Mouse (Mus musculus): Measurements from ENCODE around the gene Sept14.
A peak's percentile ranks its signal among the peaks of the same experiment; 100 is the strongest.
"Not testable (repeated sequence)": the region's sequence is repeated elsewhere in the genome, so short reads cannot be mapped to it uniquely, and the experiment has no call there.

Sept14 gene

DNA sequence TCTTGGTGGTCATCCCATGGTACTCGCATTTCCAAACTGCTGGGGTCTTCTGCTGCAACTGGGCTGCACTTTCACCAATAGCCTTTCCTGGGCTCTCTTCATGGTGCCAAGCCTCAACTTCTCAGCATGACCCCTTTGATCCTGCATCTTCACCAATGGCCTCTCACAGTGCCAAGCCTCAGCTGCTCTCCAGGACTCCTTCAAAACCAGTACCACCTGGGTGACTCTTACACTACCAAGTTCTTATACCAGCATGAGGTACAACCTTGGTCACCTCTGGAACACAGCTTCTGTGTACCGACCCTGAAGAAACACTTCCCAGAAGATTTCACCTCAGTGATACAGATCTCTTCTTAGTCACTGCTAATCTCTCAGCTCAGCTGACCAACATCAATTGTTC lies at the start of gene Sept14:
Sept14 (minus strand) TSS at position 101 of the 400 bp plus-strand sequence.
- no peak for DNase-seq (ENCODE audit: low spot score in 2 of 2)

DNA sequence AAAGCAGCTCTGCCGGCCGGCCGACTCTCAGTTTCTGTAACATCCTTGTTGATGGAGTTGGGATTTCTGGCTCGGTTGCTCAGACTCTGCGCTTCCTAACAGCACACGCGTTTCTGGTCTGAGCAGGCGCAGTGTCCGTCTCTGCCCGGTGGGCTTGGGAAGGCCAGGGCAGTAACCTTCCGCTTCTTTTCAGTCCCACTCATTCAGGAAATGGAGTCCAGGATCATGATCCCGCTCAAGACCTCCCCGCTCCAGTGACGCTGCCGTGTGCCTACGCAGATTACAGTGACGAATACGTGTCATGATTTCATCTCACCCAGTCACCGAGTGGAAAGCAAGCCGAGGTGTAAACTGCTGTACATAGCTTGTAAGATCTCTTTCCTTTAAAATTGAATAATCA lies 48.6 kb upstream of the Sept14 start:
- no peak for DNase-seq (ENCODE audit: low spot score in 2 of 2)

DNA sequence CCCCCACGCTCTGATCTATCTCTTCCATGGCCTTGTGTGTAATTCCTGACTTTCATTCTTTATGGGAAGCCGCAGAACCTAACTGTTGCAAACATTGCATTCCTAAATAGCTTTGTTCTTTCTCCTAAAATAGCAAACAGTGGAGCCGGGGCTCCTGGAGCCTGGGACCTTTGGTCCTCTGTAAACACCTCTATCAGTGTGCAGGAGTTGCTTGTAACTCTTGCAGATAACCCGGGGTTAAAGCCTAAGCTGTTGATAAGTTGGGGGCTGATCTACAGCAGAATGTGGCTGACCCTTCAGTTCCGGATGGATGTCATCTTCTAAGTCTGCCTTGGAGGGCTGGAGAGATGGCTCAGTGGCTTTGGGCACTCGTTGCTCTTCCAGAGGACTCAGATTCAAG lies 35.7 kb upstream of the Sept14 start:
- no peak for DNase-seq (ENCODE audit: low spot score in 2 of 2)

DNA sequence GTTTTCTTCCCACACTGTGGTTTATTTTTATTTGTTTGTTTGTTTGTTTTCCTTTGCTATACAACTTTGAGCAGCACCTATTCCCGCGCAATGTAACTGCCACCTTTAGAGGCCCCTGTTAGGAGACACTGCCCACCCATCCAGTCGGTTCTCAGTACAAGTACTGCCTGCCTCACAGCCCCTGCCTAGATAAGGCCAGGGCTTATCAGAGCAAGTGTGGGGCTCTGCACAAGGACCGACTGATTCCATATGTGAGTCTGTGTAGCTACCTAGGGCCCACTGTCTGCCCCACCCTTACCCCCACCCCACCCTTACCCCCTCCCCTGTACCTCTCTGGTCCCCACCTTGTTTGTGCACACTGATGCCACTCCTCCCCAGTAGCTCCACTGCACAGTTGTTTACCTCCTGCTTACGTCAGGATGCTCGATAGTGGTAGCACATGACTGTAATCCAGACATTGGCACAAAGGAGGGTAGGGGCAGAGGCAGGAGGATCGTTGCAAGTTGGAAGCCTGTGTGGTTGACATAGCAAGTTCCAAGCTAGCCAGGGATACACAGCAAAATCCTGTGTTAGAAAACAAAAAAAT lies 34.7 kb upstream of the Sept14 start:
- no peak for DNase-seq (ENCODE audit: low spot score in 2 of 2)

DNA sequence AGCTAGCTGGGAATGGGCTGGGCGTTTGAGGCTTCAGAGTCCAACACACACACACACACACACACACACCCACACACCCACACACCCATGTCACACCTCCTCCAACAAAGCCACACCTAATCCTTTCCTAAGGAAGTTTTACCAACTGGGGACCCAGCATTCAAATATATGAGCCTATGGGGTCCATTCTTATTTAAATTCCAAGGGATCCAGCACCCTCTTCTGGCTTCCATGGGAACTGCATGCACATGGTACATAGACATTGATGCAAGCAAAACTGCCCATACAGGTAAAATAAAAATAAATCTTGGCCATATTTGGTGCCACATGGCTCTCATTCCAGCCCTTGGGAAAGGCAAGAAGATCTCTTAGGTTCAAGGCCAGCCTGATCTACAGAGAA lies 32.7 kb upstream of the Sept14 start:
- DNase-seq (ENCODE audit: low spot score in 2 of 2) = peak in 1 of 2 experiments; percentile 11

DNA sequence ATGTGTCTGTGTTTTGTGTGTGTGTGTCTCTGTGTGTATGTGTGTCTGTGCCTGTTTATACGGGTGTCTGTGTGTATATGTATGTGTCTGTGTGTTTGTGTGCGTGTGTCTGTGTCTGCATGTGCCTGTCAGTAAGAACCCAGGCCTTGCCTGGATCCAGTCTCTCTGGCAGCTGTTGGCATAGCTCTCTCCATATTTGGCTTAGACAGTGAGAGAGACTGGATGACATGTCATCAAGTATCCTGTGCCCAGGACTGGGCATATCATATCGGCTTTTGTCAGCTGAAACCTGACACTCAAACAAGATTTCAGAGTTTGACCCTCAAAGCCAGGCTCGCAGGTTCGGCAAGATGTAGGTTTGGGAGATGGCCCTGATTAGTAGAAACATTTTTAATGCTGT lies 22.7 kb upstream of the Sept14 start:
- no peak for DNase-seq (ENCODE audit: low spot score in 2 of 2)

DNA sequence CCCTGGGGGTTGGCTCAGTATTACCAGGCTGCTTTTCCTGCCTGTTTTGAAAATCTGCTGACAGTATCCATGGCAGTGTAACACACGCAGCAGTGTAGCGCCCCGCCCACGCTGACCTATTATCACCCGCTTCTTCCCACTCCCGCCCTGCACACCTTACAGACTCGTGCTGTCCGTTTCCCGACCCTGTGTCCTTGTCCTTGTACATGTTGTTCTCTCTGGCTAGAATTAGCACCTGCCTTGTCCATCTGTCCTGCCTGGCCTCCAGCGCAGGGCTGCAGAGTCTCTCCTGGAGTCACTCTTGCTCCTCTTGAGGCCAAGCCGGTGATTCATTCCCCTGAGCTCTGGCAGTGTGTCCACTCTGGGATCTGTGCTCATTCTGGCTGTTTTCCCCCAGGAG lies 22.0 kb upstream of the Sept14 start:
- no peak for DNase-seq (ENCODE audit: low spot score in 2 of 2)

DNA sequence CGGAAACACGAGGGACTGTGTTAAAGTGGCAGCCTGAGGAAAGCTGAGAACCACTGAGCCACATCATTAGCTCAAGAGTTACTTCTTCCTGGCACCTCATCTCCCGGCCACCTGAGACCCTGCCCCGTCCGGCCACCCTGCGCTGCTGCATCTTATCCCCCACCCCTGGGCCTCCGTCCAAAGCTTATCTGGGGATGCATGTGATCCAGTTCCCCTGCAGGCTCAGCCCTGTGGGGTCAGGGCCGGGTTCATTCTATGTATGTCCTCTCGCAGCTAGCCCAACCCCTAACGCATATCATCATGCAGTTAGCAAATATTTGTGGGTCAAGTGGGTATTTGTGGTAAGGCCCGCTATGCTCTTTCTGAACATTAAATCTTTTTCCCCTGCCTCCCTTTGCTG lies 21.0 kb upstream of the Sept14 start:
- DNase-seq (ENCODE audit: low spot score in 2 of 2) = no peak

DNA sequence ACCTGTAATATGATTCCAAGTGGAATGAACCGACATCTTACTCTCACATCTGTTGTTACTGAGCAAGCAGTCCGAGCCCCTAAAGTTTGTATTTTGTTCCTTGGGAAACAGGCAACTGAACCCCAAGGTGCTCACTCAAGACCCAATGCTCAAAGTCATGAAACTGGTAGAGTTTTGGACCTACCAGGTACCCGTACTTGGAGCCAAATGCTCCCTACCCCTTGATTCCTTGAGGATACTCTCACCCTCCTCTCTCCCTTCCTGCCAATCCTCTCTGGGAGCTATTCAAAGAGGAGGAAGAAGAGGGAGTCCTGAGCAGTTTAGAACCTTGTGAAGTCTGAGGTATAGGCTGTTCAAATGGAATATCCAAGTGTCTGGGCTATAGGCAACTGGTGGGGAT lies 18.5 kb upstream of the Sept14 start:
- DNase-seq (ENCODE audit: low spot score in 2 of 2) = no peak

DNA sequence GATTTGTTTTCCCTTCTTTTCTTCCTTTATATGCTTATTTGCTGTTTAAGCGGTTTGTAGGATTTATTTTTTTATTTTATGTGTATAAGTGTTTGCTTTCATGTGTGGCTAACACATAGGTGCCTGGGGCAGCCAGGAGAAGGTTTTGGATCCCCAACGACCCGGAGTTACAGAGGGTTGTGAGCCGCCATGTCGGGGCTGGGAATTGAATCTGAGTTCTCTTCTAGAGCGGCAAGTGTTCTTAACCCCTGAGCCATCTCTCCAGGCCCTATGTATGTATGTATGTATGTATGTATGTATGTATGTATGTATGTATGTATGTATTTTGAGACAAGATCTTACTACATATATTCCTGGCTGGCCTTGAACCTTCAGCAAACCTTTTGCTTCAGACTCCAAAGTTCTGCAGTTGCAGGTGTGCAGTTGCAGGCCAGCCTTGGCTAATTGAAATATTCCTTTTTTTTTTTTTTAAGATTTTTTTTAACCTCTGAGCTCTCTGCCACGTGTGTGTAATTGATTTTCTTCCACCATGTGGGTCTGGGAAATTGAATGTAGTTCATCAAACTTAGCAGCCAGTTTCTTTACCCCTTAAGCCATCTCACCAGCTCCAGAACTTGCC lies 17.6 kb upstream of the Sept14 start:
- no peak for DNase-seq (ENCODE audit: low spot score in 2 of 2)

DNA sequence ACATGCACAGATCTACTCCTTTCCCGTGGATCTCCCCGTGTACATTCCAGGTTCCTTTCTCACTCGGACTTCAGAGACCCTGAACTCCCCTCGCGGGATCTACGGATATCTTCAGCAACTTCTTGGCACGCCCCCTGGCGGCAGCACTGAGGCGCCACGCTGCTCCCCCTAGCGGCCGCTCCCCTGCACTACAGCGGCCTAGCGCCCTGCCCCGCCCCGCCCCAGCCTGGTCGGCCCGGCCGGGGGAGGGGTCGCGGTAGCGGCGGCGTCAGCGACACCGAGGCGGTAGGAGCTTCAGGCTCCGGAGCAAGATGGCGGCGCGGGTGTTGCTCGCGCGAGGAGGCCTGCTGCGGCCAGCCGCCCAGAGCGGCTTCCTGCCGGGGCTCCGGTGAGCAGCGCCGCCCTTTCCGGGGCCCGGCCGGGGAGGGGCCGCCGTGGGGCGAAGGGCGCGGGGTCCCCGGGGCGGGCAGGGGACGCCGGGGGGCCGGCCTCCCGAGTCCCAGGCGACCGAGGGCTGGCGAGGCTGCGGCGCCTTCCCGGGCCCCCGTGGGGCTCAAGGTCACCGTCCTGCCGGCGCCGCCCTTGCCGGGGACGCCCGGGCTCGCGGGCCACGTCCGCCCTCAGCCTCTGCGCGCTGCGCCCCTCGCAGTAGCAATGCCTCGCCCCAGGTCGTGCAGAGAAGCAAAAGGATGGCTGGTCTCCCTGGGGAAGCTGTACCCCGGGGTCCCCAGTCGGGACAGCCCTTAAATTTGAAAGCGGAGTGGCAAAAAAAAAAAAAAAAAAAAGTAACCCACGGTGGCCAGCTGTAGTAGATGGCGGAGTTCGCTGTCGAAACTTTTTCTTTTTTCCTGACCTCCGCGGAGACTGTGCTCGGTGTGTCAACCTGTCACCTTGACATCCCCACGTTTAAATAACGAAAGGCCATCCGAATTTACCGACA lies 16.8 kb upstream of the Sept14 start, which contains the start of gene Nipsnap2:
Nipsnap2 (plus strand) TSS at position 230 of the 940 bp plus-strand sequence.
- DNase-seq (ENCODE audit: low spot score in 2 of 2) = peak; percentile 85 to 86

DNA sequence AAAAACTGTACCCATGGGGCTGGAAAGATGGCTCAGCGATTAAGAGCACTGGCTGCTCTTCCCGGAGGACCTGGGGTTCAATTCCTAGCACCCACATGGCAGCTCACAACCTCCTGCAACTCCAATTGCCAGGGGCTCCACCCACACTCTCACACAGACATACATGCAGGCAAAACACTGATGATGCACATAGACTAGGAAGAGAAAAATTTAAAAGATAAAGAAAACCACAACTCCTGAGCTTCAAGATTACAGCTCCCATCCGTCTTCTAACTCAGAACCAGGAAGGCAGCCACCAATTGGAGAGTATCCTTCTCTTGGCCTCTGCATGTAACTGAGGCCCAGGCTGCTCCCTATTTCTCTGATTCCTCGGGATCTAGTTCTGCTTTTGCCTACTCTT lies 16.0 kb upstream of the Sept14 start:
- DNase-seq (ENCODE audit: low spot score in 2 of 2) = no peak

DNA sequence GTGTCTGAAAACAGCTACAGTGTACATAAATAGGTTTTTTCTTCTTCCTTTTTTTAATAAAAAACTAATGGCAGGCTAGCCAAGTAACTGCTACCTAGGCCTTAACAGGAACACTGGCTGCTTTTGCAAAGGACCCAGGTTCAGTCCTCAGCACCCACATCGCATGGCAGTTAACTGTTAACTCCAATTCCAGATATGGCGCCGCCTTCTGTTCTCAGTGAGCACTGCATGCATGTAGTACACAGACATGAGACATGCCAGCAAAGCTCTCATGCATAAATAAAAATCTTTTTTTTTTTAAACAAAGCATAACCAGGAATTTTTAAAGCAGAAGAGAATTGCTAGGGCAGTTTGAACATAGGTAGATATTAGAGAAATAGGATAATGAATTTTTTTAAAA lies 11.9 kb upstream of the Sept14 start:
- no peak for DNase-seq (ENCODE audit: low spot score in 2 of 2)

DNA sequence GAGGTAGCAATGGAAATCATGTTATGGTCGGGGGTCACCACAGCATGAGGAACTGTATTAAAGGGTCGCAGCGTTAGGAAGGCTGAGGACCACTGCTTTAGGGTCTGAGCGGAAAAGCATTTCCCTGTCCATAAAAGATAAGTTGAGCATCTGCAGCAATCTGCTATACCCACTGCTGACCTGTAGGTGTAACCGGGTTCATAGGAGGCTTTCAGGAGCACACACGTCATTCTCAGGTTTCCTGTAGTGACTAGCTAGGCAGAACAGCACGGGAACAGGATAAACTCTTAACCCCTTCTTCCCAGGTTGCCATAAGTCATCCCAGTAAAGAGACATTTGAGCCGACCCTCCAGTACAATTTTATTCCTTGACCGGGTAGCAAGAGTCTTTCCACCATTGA lies 8.7 kb upstream of the Sept14 start:
- DNase-seq (ENCODE audit: low spot score in 2 of 2) = no peak

DNA sequence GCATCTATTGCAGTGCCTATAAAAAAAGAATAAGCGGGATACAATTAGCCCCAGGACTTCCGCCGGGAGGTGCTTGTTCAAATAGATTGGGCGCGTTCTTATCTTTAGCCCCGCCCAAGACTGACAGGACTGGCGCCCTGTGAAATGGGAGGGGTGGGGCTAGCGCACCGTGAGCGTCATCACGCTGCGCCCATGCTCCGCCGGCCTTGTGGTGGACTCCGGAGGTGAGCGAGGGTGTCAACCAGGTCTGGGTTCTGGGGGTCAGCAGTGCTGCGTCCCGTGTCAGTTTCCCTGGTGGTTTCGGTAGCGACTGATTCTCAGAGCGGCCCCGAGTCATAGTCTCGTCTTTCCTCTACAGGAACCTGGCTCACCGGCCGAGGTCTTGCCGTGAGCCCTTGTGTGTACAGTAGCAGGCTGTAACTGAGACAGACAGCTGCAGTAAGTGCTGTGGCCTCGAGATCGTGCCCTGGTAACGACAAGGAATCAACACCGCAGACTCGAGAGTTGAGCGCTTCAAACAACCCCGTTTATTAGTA lies 7.1 kb upstream of the Sept14 start, which contains the start of gene Mrps17:
Mrps17 (plus strand) TSS at position 172 of the 536 bp plus-strand sequence.
- peak; percentile 91 to 94 for DNase-seq (ENCODE audit: low spot score in 2 of 2)

DNA sequence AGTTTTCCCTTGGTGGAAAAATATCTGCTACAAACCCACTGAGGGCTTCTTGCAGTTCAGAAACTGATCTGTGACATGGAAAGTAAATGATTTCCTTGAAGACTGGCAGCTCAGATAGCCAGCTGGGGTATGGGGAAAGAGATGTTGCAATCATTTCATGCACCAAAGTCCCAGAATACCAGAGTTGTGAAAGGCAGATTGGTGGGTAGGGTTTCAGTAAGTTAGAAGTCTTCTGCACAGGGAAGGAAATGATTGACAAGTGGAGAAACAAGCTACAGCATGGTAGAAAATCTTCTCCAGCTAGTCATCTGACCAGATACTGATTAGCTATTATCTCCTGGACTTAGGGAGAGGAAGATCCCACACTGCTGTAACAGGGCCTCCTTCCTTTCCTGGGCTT lies 4.9 kb downstream of the Sept14 start:
- no peak for DNase-seq (ENCODE audit: low spot score in 2 of 2)

DNA sequence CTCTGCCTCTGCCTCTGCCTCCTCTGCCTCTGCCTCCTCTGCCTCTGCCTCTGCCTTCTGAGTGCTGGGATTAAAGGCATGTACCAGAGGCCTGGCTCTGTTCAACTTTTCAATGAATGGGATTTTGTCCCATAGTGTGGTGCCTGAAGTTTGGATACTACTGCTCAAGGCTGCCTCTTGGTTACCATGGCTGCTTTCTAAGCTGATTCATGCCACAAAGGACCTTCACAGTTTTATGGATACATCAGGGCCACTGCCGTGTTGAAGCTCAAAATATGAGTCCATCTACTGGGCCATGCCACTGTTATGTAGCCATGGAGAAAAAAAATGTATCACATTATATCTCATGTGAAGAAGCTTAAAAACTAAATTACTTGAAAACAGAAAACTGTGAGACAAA lies 6.6 kb downstream of the Sept14 start:
- DNase-seq (ENCODE audit: low spot score in 2 of 2) = no peak

DNA sequence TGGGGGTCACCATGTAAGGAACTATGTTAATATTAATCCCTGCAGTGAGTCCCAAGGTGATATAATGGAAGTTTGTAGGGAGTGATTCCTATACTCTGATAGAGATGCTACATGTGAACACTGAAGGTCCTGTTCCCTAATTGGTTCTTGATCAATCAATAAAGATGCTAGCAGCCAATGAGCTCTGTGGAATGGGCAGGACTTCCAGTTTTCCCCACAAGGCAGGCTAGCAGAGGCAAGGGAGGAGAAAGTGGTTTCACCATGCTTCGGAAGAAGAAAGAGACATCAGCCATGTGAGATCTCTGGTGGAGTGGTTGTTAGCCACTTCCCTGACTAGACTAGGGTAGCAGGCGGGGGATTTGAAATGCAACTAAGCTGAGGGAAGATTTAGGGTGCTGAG lies 7.8 kb downstream of the Sept14 start:
- no peak for DNase-seq (ENCODE audit: low spot score in 2 of 2)

DNA sequence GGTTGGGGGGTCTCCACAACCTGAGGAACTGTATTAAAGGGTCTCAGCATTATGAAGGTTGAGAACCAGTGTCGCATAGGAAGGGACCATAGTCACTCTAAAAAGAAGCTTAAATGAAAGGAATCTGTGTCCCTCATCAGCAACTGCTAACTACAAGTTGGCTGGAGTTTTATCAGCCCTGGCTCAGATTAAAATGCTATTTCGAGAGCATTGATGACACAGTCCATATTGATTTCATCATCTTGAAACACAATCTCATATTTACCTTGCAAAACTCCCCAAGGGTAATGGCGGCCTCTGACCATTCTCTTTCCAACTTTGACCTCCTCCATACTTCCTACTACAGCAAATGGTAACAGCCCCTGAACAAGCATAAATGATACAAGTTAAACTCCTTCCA lies 17.8 kb downstream of the Sept14 start:
- DNase-seq (ENCODE audit: low spot score in 2 of 2) = no peak

DNA sequence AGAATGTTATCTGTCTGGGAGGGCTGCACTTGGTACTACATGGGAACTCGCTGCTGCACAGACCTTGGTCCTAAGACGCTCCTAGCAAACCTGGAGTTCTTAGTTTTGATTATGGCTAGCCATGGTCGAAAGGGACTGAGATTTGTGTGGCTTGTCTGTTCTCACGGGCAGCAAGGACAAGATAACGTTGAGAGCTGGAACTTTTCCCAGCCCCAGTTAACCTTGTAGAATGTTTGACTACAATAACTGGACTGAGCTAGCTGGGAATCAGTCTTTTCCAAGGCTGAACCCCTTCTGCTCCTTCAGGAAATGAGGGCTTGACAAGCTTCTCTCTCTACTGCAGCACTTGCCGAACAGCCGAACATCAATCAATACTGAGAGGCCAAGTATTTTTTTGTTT lies 20.7 kb downstream of the Sept14 start:
- no peak for DNase-seq (ENCODE audit: low spot score in 2 of 2)

DNA sequence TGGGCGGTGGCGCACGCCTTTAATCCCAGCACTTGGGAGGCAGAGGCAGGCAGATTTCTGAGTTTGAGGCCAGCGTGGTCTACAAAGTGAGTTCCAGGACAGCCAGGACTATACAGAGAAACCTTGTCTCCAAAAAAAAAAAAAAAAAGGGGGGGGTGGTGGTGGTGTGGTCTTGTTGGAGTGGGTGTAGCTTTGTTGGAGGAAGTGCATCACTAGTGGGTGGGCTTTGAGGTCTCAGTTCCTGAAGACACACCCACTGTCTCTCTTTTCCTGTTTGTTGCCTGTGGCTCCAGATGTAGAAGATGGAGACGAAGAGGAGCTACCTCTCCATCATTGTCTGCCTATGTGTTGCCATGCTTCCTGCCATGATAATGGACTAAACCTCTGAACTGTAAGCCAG lies 23.2 kb downstream of the Sept14 start:
- not testable (repeated sequence) for DNase-seq (ENCODE audit: low spot score in 2 of 2)

DNA sequence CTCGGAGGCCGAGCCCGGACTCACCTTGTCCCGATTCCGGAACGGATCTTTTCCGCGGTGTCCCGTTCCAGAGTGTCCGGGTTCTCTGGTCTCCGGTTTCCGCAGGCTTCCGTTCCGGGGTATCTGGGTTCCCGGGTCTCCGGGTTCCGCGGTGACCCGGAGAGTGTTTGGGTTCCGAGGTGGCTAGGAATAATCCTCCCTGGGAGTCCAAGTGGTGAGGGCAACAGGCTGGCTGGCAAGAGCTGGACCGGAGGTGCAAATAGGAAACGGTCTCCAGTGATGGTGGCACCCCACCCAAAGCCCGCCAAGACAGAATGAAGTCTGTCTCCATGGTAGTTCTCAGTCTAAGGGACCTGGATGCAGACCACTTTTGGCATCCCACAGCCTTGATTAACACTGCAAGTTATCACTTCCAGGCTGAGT lies 38.3 kb downstream of the Sept14 start, which contains the start of gene Zfp11:
Zfp11 (minus strand) TSS at position 64 of the 423 bp plus-strand sequence.
- peak; percentile 30 to 55 for DNase-seq (ENCODE audit: low spot score in 2 of 2)
